Comparison of ENCODE assay signal across 21 mouse cellular contexts in the genomic region with DNA sequence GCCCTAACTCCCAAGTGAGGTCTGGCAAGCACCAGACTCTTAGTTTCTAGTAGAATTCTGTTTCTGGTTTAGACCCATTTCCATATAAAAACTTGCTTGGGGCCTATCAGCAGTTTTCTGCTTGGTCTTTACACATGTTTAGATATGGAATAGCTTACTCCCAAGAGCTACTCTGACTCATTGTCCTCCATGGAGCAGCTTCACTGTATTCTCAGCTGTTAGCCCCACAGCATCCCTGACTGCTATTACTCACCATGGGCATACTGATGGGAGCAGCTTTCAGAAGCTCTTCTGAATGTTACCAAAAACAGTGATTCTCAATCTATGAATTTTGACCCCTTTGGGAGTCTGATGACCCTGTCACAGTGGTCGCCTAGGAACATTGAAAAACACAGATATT.
"Had no signal": no experiment of that assay in that cellular context is flagged by ENCODE, and none has a peak within 500 bp of the region (broad histone marks: within the 10 kb centered on the region; RNA-seq: fewer than 3 reads in every experiment).

No protein-coding gene starts in this region.

- ATAC-seq: liver, postnatal 0 days; lung, postnatal 0 days; midbrain, embryonic 13.5 days; midbrain, embryonic 15.5 days had no signal

- H3K27me3 ChIP-seq: lung, embryonic 15.5 days; megakaryocyte, embryonic 14.5 days; midbrain, embryonic 13.5 days; midbrain, embryonic 15.5 days; neural tube, embryonic 13.5 days; neural tube, embryonic 15.5 days had no signal

- H3K4me2 ChIP-seq: lung, embryonic 15.5 days; midbrain, embryonic 11.5 days; midbrain, embryonic 13.5 days; midbrain, embryonic 15.5 days; neural tube, embryonic 13.5 days; neural tube, embryonic 15.5 days had no signal

- H3K9ac ChIP-seq: liver, postnatal 0 days; lung, embryonic 15.5 days; midbrain, embryonic 13.5 days; midbrain, embryonic 15.5 days; neural tube, embryonic 13.5 days; neural tube, embryonic 15.5 days had no signal

- DNase-seq: liver, postnatal 0 days; lung, adult 2 months; lung, postnatal 14 days; lung, postnatal 36 days; retina, postnatal 1 day; right cerebral cortex, adult 18-20 months; right cerebral cortex, postnatal 25 days; right cerebral cortex, postnatal 4 days; spleen, adult 18-20 months; thymus, adult 18-20 months; thymus, postnatal 14 days; thymus, postnatal 36 days had no signal

- H3K4me3 ChIP-seq: lung, embryonic 15.5 days; megakaryocyte, embryonic 14.5 days; midbrain, embryonic 13.5 days; midbrain, embryonic 15.5 days; neural tube, embryonic 13.5 days; neural tube, embryonic 15.5 days had no signal

- H3K4me1 ChIP-seq: megakaryocyte, embryonic 14.5 days; midbrain, embryonic 13.5 days; midbrain, embryonic 15.5 days; neural tube, embryonic 13.5 days; neural tube, embryonic 15.5 days had no signal

- H3K9me3 ChIP-seq: lung, embryonic 15.5 days; megakaryocyte, embryonic 14.5 days; midbrain, embryonic 13.5 days; midbrain, embryonic 15.5 days; neural tube, embryonic 15.5 days had no signal

- H3K36me3 ChIP-seq: lung, embryonic 15.5 days; midbrain, embryonic 13.5 days; midbrain, embryonic 15.5 days; neural tube, embryonic 13.5 days; neural tube, embryonic 15.5 days had no signal

- H3K27ac ChIP-seq: lung, embryonic 15.5 days; macrophage; midbrain, embryonic 13.5 days; midbrain, embryonic 15.5 days; neural tube, embryonic 13.5 days; neural tube, embryonic 15.5 days had no signal
